Mouse (Mus musculus) embryo, embryonic 11 days (tissue): ENCODE measurements around the gene Cdh13.

ENCODE experiments used
- DNase-seq: peaks from one replicate; pipeline ENCODE4 v3.0.0-alpha.2; 2015

Cdh13 gene

GRCm38 (mm10) chr8:118838801-118839200 is 555.3 kb downstream of the Cdh13 start:
- no peak for DNase-seq

- DNase-seq = peak; percentile 27
These were observed 562.2 kb downstream of the Cdh13 start for GRCm38 (mm10) chr8:118845690-118846089.

GRCm38 (mm10) chr8:118848021-118848420 is 564.5 kb downstream of the Cdh13 start:
- no peak for DNase-seq

- no peak for DNase-seq
These were observed 566.0 kb downstream of the Cdh13 start for GRCm38 (mm10) chr8:118849515-118849914.

- DNase-seq = peak; percentile 79
These were observed 566.8 kb downstream of the Cdh13 start for GRCm38 (mm10) chr8:118850381-118850780.

GRCm38 (mm10) chr8:118851361-118851760 is 567.8 kb downstream of the Cdh13 start:
- no peak for DNase-seq

- no peak for DNase-seq
These were observed 569.3 kb downstream of the Cdh13 start for GRCm38 (mm10) chr8:118852861-118853260.

- DNase-seq = no peak
These were observed 571.1 kb downstream of the Cdh13 start for GRCm38 (mm10) chr8:118854656-118855055.

GRCm38 (mm10) chr8:118866332-118866731 is 582.8 kb downstream of the Cdh13 start:
- DNase-seq = no peak

GRCm38 (mm10) chr8:118870711-118871110 is 587.2 kb downstream of the Cdh13 start:
- DNase-seq = no peak

- no peak for DNase-seq
These were observed 596.6 kb downstream of the Cdh13 start for GRCm38 (mm10) chr8:118879939-118880825.

- no peak for DNase-seq
These were observed 600.8 kb downstream of the Cdh13 start for GRCm38 (mm10) chr8:118884296-118884695.

GRCm38 (mm10) chr8:118884988-118885387 is 601.5 kb downstream of the Cdh13 start:
- DNase-seq = peak; percentile 58

GRCm38 (mm10) chr8:118902402-118902801 is 618.9 kb downstream of the Cdh13 start:
- no peak for DNase-seq

- no peak for DNase-seq
These were observed 633.0 kb downstream of the Cdh13 start for GRCm38 (mm10) chr8:118916513-118916912.

GRCm38 (mm10) chr8:118937412-118937811 is 653.9 kb downstream of the Cdh13 start:
- no peak for DNase-seq

GRCm38 (mm10) chr8:118938025-118938424 is 654.5 kb downstream of the Cdh13 start:
- peak; percentile 9 for DNase-seq

- peak; percentile 69 for DNase-seq
These were observed 668.5 kb downstream of the Cdh13 start for GRCm38 (mm10) chr8:118951766-118952741.

- DNase-seq = no peak
These were observed 672.6 kb downstream of the Cdh13 start for GRCm38 (mm10) chr8:118956109-118956508.

GRCm38 (mm10) chr8:118961877-118962545 is 678.5 kb downstream of the Cdh13 start:
- DNase-seq = no peak

- DNase-seq = no peak
These were observed 681.7 kb downstream of the Cdh13 start for GRCm38 (mm10) chr8:118965101-118965840.

GRCm38 (mm10) chr8:118968896-118969295 is 685.4 kb downstream of the Cdh13 start:
- DNase-seq = no peak
